Mouse (Mus musculus) cerebellum, adult 18-20 months (tissue): ENCODE measurements around the gene Cry1.
A peak's percentile ranks its signal among the peaks of the same experiment; 100 is the strongest.

Experiments
- DNase-seq, 2 experiments: peaks; one replicate each; pipeline ENCODE4 v3.0.0; 2021

The Cry1 gene

DNA sequence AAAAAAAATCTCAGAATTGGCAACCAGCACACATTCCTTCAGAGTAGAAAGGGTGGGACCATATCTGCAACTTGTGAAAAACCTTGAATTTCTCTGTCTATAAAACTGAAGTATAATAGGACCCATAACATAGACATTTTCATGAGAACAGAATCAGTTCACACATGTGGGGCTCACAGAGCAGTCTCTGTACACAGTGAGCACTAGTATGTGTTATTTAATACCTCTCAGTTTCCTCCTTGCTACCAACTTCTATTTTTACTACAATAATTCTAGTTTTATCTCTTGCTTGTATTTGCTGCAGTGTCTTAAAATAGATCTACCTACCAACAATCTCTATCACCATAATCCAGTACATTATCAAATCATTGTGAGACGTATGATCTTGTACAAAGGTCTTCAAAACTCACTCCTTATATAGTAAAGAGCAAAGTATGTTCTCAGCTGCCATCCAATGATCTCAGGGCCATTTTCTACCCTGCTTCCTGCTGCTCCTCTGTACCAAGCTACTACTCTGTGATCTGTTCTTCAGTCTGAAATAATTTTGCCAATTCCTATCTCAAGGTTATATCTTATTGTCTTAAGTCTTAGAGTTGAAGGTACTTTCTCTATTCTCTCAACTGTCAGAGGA, 24.8 kb downstream of the Cry1 start:
- DNase-seq: no peak

DNA sequence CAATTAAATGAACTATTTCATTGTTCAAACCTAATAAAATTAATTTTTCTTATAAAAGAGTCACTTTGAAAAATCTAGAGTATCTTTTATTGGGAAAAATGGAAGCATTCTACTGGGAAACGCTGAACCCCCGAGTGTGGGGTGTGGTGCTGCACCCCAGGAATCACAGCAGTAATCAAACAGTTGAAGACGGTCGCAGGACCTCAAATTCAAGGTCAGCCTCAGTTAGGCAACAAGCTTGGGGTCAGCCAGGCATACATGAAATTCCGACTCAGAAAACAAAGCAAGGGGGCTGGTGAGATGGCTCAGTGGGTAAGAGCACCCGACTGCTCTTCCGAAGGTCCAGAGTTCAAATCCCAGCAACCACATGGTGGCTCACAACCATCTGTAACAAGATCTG, 27.4 kb downstream of the Cry1 start:
- no peak for DNase-seq

DNA sequence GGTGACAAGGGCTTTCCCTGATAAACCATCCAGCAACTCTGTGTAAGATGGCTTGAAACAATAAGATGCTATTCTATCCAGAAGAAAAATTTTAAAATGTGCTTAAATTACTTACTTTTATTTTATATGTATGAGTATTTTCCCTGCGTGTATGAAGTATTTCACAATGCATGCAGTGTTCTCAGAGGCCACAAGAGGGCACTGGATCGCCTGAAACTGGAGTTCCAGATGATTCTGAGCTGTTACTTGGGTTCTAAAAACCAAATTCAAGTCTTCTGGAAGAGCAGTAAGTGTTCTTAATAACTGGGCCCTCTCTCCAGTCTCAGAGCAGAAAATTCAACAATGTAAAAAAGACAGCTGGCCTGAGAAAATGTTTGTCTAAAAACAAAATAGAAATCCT, 30.7 kb downstream of the Cry1 start:
- DNase-seq: peak; percentile 76 to 81

GRCm38 (mm10) chr10:85149226-85149625, 35.6 kb downstream of the Cry1 start:
- DNase-seq: no peak

DNA sequence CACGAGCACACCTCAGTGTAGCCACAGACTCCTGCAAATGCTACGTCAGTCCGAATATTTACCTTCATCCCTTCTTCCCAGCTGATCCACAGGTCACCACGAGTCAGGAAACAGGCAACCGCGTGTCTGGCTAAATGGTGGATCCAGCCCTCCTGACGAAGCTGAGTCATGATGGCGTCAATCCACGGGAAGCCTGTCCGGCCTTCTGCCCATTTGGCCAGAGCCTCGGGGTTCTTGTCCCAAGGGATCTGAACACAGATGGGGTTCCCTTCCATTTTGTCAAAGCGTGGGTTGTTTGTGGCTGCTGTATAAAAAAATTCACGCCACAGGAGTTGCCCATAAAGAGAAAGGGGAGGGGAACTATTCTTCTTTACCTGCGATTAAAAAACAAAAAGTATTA, 38.6 kb downstream of the Cry1 start:
- DNase-seq: peak; percentile 58 to 60

- no peak for DNase-seq
Measured at GRCm38 (mm10) chr10:85141465-85141864, 43.4 kb downstream of the Cry1 start.

DNA sequence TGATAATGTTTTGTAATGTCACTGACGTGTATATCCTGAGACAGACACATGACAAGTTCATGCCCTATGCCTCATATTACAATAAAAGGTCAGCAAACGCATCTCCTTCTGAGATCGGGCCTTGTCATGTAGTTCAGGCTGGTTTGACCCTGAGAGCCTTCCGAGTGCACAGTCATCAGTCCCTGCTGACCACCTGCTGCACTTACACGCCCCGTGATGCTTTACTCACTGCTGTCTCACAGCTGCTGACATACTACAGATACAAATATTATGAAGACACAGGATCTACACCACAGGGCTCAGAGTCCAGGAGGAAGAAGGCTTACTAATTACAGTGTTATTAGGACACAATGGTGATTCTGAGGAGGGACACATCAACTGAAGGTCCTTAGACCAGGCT, 48.3 kb downstream of the Cry1 start:
- DNase-seq: no peak

GRCm38 (mm10) chr10:85128453-85128852, 56.4 kb downstream of the Cry1 start:
- peak in 1 of 2 experiments; percentile 16 for DNase-seq

DNA sequence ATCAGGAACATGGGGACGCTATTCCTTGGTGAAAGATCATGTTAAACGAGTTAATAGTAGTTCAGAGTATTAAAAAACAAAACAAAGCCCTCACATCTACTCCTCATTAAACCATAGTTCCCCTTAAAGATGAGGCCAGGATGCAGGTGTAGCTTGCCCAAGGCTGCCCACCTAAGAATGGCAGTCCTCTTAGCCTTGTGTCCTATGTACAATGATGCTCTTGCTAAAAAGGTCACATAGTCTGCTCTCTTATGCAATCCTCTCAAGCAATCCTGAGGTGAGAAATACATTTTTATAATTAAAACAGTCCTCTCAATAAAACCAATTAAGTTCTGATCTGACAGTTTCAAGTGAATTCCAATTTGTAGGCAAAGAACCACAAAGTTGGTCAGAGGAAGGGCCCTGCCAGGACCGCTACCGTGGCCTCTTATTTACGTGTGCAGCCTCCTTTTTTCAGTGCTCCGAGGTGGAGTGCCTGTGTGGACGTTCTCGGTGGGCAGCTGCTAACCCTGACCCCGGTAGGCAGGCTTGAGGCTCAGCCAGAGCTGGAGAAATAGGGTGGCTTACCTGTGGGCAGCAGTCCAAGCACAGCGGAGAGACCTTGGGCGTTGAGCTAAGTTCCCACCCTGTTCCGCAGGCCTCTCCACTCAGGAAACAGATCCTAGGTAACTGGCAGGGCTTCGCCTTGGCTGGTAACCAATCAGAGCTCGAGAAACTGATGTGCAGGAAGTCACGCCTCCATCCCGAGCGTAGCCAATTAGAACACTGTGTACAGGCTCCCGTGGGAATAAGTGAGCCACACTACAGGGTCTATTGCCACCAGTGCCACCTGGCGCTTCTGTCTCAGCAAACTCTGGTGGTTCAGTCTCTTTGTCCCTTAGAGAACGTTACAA, 57.2 kb downstream of the Cry1 start, which contains the start of gene Mterf2:
Gene Mterf2, minus strand, starts transcription at position 633 of the 893 bp plus-strand sequence.
- DNase-seq: peak; percentile 93 to 98

DNA sequence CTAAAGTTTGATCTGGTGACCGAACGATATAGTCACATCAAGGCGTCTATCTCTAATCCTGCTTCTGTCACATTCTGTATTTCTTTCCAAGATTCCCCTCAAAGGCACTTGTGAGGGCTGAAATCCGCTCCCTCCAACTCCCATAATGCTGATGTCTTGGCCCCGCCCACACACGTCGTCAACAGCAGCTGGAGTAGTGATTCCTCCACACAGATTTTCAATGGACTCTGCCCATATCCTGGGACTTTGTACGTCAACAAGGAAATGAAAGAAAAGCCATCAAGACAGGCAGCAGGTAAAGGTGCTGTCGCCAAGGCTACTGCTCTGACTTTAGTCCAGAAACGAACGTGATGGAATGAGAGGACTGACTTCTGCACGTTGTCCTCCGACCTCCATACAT, 59.7 kb downstream of the Cry1 start:
- DNase-seq: no peak

DNA sequence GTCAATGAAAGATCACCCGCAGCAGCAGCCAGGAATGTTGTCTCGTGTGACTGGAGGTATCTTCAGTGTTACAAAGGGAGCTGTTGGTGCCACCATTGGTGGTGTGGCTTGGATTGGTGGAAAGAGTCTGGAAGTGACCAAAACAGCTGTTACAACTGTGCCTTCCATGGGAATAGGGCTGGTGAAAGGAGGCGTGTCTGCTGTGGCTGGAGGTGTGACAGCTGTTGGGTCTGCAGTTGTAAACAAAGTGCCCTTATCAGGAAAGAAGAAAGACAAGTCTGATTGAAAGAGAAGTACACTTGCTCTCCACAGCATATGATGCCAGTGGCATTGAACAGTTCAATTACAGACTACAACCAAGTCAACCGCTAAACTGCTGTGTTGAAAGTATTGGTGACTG, 70.5 kb downstream of the Cry1 start:
- no peak for DNase-seq

GRCm38 (mm10) chr10:85103085-85103885, 81.6 kb downstream of the Cry1 start:
- DNase-seq: peak; percentile 32 to 40

DNA sequence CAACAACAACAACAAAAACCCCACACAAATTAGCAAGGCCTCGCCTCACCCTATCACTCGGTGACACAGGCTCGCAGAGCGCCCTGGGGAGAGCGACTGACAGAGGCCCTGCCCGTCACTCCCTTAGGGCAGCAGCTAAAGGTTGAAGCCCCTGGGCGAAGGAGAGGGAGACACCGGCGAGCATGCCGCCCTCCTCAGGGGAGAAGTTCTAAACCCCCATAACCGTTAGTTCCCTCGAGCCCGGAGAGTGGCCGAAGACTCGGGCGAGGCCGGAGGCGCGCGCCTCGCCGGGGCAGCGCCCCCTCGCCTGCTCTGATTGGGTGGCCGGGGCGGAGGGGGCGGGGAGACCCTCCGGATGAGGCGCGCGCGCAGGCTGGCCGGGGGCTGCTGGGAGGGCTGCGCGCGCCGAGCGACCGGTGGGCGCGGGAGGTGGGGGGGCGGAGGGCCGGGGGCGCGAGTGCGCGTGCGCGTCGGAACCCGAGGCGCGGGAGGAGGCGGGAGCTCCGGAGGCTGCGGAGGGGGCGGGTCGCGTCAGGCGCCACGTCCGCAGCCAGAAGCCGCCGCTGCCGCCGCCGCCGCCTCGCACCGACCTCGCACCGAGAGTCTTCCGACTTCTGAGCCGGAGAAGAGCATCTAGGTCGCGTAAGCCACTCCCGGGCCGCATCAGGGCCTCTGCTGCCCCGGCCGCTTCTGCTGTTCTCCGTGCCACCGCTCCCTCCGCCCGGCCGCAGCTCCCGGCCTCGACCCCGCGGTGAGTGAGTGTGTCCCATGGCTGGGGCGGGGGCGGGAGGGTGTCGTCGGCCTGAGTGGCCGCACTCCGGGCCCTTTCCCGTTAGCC, 82.4 kb downstream of the Cry1 start, which contains the start of the genes Fhl4 and Tmem263:
Gene Fhl4, minus strand, starts transcription at position 249 of the 838 bp plus-strand sequence.
Gene Tmem263, plus strand, starts transcription at position 381 of the 838 bp plus-strand sequence.
- DNase-seq: peak; percentile 69 to 83

DNA sequence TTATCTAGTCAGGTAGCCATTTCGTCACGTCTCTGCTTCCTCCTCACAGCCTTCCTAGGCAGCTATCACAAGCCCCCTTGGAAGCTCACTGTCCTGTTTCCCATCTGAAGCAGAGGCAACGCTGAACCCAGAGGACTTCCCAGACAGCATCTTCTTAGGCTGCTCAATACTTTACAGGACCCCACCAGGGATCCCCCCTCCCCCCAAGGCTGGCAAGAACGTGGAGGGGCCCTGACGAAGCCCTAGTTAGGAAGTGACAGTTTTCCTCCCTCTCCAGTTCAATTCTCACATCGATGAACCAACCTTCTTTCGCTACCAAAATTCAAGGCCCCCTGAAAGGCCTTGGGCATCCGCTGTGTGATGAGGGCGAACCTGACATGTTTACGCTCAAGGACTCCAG, 83.0 kb downstream of the Cry1 start:
- peak in 1 of 2 experiments; percentile 34 for DNase-seq
